Mouse (Mus musculus): ENCODE measurements around the gene Fmo1.

Gene Fmo1

GRCm38 (mm10) chr1:162785222-162785621 is 81.2 kb downstream of the Fmo1 start:
- no peak for DNase-seq

DNA sequence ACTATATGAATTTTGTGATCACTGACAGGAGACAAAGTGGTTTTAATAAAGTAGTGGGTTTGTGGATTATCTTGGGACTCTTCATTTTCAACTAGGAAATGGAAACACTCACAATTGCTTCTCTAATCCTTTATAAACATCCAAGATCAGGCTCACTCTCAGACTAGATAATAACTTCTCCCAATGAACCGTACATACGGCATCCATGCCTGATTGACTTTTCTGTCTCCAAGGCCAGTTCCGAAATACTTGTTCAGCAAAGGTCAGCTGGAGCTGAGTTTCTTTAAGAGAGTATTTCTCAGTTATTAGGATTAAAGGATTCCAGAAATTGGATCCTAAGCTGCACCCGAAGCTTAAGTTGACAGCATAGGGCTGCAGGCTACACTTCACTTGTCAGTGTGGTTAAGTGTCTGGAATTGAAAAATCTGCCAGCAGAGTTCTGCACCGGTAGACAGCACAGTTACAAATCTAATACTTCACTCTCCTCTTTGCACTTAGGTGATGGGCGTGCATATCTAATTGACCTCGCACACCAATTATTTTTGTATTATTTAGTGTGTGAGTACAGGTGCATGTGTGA is 82.7 kb downstream of the Fmo1 start:
- no peak for DNase-seq

- peak; percentile 11 for DNase-seq
Observed at GRCm38 (mm10) chr1:162781035-162781434, 85.4 kb downstream of the Fmo1 start.

Measured in thymus, postnatal 4 days (tissue).